Mouse (Mus musculus) forebrain, embryonic 16.5 days (tissue): ENCODE measurements around the gene Map3k20. TPM values are rescaled to one million over a fixed set of nuclear protein-coding genes. Genes with fewer than 3 reads are reported as not detected.

Experiments
- ATAC-seq: fragments of 200-750 bp; cut with Nextera tagmentation; 2 replicates; pipeline ENCODE4 v1.8.0; 2017; ENCODE audit warnings: mild to moderate bottlenecking, moderate library complexity
- H3K27ac ChIP-seq: fragments of 300-500 bp; sonication (generic); 2 replicates; pipeline ENCODE4 v1.5.1; 2014; ENCODE audit warnings: low read length, control low read depth
- H3K27me3 ChIP-seq: fragments of 300-500 bp; sonication (generic); replicated peaks from 2 replicates; pipeline ENCODE4 v1.6.1; 2014; ENCODE audit warnings: low read length; ENCODE audit not compliant: control insufficient read depth, insufficient read depth
- H3K36me3 ChIP-seq: fragments of 300-500 bp; sonication (generic); 2 replicates; pipeline ENCODE4 v1.6.1; 2014; ENCODE audit not compliant: control insufficient read depth, insufficient read depth
- H3K4me1 ChIP-seq: fragments of 300-500 bp; sonication (generic); replicated peaks from 2 replicates; pipeline ENCODE4 v1.6.1; 2014; ENCODE audit warnings: low read length; ENCODE audit not compliant: control insufficient read depth, insufficient read depth
- H3K4me2 ChIP-seq: fragments of 300-500 bp; sonication (generic); 2 replicates; pipeline ENCODE4 v1.6.1; 2014; ENCODE audit warnings: mild to moderate bottlenecking, low read length, control low read depth
- H3K4me3 ChIP-seq: fragments of 300-500 bp; sonication (generic); replicated peaks from 2 replicates; pipeline ENCODE4 v1.5.1; 2014; ENCODE audit warnings: mild to moderate bottlenecking, low read length, control low read depth
- H3K9ac ChIP-seq: fragments of 300-500 bp; sonication (generic); replicated peaks from 2 replicates; pipeline ENCODE4 v1.6.1; 2014; ENCODE audit warnings: low read depth, low read length, control low read depth
- H3K9me3 ChIP-seq: fragments of 300-500 bp; sonication (generic); 2 replicates; pipeline ENCODE4 v1.6.1; 2016; ENCODE audit warnings: low read length; ENCODE audit not compliant: control insufficient read depth
- WGBS: fragments of 180-500 bp; shearing (Covaris S2); extraction: QIAGEN DNeasy Blood & Tissue Kit; methylation state at CpG from one replicate; pipeline ENCODE4 v1.1.7; 2014; 5-methylcytosine and 5-hydroxymethylcytosine counted together
- polyA plus RNA-seq: library from polyadenylated mRNA; unstranded; fragments of >200 nt; fragmentation: Nextera tagmentation; extraction: Ambion mirVana; gene quantifications from 2 replicates; pipeline ENCODE4 v1.2.1, GENCODE M21; 2015

The Map3k20 gene
- polyA plus RNA-seq, 1 experiment from 2014 or later: 4.2 TPM

DNA sequence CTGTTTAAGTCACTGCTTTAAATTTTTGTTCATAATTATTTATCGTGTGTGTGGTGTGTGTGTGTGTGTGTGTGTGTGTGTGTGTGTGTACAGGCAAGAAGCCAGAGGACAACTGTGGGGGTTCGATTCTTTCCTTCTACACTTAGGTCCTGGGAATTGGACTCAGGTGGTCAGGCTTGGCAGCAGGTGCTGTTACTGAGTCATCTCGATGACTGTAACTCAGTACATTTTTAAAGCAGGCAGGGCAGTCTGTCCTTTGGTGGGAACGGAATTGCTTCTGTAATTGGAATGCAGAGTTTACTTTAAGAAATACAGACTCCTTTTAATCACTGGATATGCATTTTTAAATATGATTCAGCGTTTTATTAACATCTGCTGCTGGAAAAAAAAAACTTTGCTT is 22.9 kb downstream of the Map3k20 start:
- Histone ChIP-seq H3K36me3 (no peaks in the 10 kb centered on the region), H3K27me3 (no peaks in the 10 kb centered on the region), H3K27ac (no peak overlapping the region), H3K9ac (no peak overlapping the region), H3K4me3 (no peak overlapping the region), H3K9me3 (no peaks in the 10 kb centered on the region), H3K4me2 (no peak overlapping the region), H3K4me1 (no peaks in the 10 kb centered on the region)
- ATAC-seq: no peak
- WGBS: 84% methylated on average over 5 of the region's 5 CpGs

DNA sequence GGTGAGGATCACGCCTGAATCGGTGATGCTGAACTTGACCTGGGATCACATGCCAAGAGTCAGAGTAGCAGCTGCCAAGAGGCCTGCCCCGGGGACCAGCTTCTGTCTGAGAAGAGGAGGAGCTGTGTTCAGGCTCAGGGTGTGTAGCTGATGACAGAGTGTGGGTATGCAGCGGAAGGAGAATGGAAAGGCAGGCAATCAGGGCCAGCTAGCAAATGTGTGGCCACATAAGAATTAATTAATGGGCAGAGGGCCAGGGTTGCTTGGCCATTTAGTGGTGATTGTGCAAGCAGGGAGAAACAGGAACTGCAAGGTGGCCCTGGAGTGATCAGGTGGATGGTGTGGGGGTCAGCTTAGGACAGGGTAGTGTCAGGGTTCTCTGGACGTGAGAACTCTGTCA is 23.5 kb downstream of the Map3k20 start:
- H3K9me3 ChIP-seq: no peaks in the 10 kb centered on the region
- H3K27me3 ChIP-seq: no peaks in the 10 kb centered on the region
- H3K4me3 ChIP-seq: no peak overlapping the region
- H3K4me1 ChIP-seq: no peaks in the 10 kb centered on the region
- no peak overlapping the region for H3K27ac ChIP-seq
- no peak for ATAC-seq
- no peaks in the 10 kb centered on the region for H3K36me3 ChIP-seq
- no peak overlapping the region for H3K4me2 ChIP-seq
- 67% methylated on average over 5 of the region's 5 CpGs for WGBS
- no peak overlapping the region for H3K9ac ChIP-seq

DNA sequence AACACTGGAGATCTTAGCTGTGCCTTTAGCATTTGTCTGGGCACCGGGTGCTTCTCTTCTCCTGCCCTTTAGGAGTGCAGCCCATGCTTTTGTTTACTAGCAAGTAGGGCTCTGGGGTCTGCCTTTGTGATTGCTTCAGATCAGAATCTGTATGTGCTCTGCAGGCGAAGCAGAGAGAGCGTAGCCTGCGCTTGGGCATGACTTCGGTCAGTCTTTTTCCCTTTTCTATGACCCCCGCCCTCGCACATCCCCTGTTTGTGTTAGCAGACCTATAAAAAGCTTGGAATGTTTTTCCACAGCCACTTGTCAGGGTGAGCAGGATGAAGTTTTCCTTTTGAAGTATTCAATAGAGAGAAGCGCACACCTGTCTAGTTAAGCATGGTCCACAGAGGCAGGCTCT is 26.0 kb downstream of the Map3k20 start:
- H3K9ac ChIP-seq: no peak overlapping the region
- WGBS: 84% methylated on average over 8 of the region's 8 CpGs
- ATAC-seq: no peak
- H3K9me3 ChIP-seq: no peaks in the 10 kb centered on the region
- no peak overlapping the region for H3K27ac ChIP-seq
- no peaks in the 10 kb centered on the region for H3K4me1 ChIP-seq
- H3K36me3 ChIP-seq: no peaks in the 10 kb centered on the region
- no peak overlapping the region for H3K4me2 ChIP-seq
- no peak overlapping the region for H3K4me3 ChIP-seq
- H3K27me3 ChIP-seq: no peaks in the 10 kb centered on the region

DNA sequence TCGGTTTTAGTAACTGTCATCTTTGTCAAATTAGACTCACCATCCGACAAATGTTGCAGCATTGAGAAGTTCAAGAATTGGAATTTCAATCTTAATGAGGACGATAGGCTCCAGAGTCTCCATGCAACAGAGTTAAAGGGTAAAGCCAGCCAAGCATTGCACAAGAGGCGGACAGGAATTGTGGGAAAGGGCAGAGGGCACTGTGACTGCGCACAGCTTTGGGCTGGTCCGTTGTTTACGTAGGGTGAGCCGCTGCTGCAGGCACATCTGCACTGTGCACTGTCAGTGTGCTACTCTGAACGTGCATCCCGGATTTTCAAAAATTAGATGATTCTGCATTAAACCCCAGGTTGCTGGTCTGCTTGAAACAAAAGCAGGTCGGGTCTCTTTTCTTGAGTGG is 27.9 kb downstream of the Map3k20 start:
- no peak for ATAC-seq
- Histone ChIP-seq H3K4me2 (no peak overlapping the region), H3K4me3 (no peak overlapping the region), H3K9ac (no peak overlapping the region), H3K27me3 (no peaks in the 10 kb centered on the region), H3K36me3 (no peaks in the 10 kb centered on the region), H3K9me3 (no peaks in the 10 kb centered on the region), H3K4me1 (no peaks in the 10 kb centered on the region), H3K27ac (no peak overlapping the region)
- 94% methylated on average over 11 of the region's 11 CpGs for WGBS

DNA sequence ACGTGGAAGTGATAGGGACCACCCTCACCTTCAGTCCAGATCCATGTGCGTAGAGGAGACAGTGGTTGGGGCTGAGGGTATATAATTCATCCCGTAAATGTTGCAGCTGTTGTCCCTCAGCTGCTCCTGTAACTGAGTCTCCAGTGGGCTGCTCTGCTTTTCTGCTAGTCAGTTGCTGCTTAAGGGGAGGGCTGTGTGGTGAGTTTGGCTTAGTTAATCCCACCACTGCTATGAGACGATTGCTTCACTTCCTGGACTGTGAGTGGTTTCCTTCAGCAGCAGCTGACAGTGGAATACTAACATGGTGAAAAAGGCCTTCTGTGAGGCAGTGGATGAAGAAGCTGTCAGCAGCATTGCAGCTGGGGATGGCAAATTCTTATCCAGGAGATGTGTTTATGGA is 33.0 kb downstream of the Map3k20 start:
- H3K27me3 ChIP-seq: no peaks in the 10 kb centered on the region
- no peak for ATAC-seq
- 71% methylated on average over 4 of the region's 4 CpGs for WGBS
- H3K4me3 ChIP-seq: no peak overlapping the region
- H3K4me2 ChIP-seq: no peak overlapping the region
- no peaks in the 10 kb centered on the region for H3K36me3 ChIP-seq
- H3K27ac ChIP-seq: no peak overlapping the region
- no peak overlapping the region for H3K9ac ChIP-seq
- H3K9me3 ChIP-seq: no peaks in the 10 kb centered on the region
- H3K4me1 ChIP-seq: no peaks in the 10 kb centered on the region

GRCm38 (mm10) chr2:72319028-72319798 is 33.8 kb downstream of the Map3k20 start:
- Histone ChIP-seq H3K36me3 (no peaks in the 10 kb centered on the region), H3K4me2 (no peak overlapping the region), H3K27ac (no peak overlapping the region), H3K4me3 (no peak overlapping the region), H3K27me3 (no peaks in the 10 kb centered on the region), H3K4me1 (no peaks in the 10 kb centered on the region), H3K9me3 (no peaks in the 10 kb centered on the region), H3K9ac (no peak overlapping the region)
- ATAC-seq: no peak
- WGBS: 78% methylated on average over 7 of the region's 7 CpGs

DNA sequence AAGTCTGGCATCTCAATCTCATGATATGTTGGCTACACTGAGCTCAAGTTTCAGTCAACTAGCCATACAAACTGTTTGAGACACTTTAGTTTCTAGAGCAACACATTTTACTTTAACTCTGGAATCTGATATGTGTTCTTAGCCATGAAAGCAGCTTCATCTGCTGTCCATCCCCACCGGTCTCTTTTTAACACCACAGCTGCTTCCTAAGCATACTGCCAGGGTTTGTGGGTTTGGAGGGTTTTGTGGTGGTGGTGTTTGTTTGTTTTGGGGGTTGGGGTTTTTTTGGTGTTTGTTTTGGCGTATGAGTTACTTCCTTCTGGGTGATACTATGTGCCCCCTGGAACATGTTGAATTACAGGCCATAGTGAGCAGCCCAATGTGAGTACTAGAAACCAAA is 35.2 kb downstream of the Map3k20 start:
- no peak for ATAC-seq
- WGBS: 85% methylated on average over 2 of the region's 2 CpGs
- H3K36me3 ChIP-seq: no peaks in the 10 kb centered on the region

GRCm38 (mm10) chr2:72321591-72321990 is 36.2 kb downstream of the Map3k20 start:
- no peaks in the 10 kb centered on the region for H3K36me3 ChIP-seq
- H3K9ac ChIP-seq: no peak overlapping the region
- 0 out of 2 replicates have a peak, but pooled peaks cover 3% of the 10 kb centered on the region for H3K4me1 ChIP-seq
- no peaks in the 10 kb centered on the region for H3K27me3 ChIP-seq
- H3K4me3 ChIP-seq: no peak overlapping the region
- no peak for ATAC-seq
- no peak overlapping the region for H3K27ac ChIP-seq
- no peaks in the 10 kb centered on the region for H3K9me3 ChIP-seq
- no peak overlapping the region for H3K4me2 ChIP-seq
- 65% methylated on average over 5 of the region's 5 CpGs for WGBS

More for the DNA sequence above, 35.2 kb downstream of the Map3k20 start:
- H3K4me1 ChIP-seq: no peaks in the 10 kb centered on the region
- H3K4me3 ChIP-seq: no peak overlapping the region
- no peaks in the 10 kb centered on the region for H3K27me3 ChIP-seq
- H3K9me3 ChIP-seq: no peaks in the 10 kb centered on the region
- H3K9ac ChIP-seq: no peak overlapping the region
- H3K27ac ChIP-seq: no peak overlapping the region
- H3K4me2 ChIP-seq: no peak overlapping the region

DNA sequence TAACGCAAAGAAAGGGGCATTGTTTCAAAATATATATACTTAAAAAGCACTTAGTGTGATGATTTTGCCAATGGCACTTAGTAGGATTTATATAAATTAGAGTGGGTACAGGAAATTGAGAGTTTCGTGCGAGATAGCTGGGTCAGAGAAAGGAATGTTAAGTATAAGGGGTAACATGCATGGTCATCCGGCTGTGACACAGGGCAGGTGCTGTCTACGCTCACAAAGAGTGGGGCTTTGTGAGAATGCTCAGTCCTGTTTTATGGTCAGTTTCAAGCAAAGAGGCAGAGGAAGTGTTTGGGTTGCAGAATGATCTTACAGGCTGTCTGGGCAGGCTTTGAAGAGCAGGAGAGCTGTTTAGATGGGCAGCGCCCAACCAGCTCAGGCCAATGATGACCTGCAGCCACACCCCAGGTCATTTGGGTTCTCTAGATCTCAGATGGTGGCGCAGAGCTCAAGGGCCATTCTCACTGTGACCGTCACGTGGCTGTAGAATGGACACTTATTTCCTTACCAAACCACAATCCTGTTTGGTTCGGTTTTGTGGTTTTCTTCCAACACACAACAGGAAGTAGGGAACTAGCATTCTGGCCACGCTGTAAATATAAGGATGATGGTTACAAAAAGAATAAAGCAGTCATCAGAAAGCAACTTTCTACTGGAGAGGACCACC is 37.4 kb downstream of the Map3k20 start:
- H3K9me3 ChIP-seq: no peaks in the 10 kb centered on the region
- H3K4me2 ChIP-seq: no peak overlapping the region
- no peak overlapping the region for H3K9ac ChIP-seq
- no peak overlapping the region for H3K27ac ChIP-seq
- H3K4me1 ChIP-seq: 0 out of 2 replicates have a peak, but pooled peaks cover 3% of the 10 kb centered on the region
- H3K27me3 ChIP-seq: no peaks in the 10 kb centered on the region
- whole genome bisulfite sequencing: 75% methylated on average over 11 of the region's 11 CpGs
- H3K36me3 ChIP-seq: no peaks in the 10 kb centered on the region
- ATAC-seq: no peak
- no peak overlapping the region for H3K4me3 ChIP-seq
